Mouse (Mus musculus): Measurements from ENCODE around the gene Vmn2r101.

Gene Vmn2r101

GRCm38 (mm10) chr17:19576927-19577326, at the start of gene Vmn2r101:
Vmn2r101 (plus strand) TSS chr17:19577227.
- DNase-seq (ENCODE audit: low read depth), result no peak

DNA sequence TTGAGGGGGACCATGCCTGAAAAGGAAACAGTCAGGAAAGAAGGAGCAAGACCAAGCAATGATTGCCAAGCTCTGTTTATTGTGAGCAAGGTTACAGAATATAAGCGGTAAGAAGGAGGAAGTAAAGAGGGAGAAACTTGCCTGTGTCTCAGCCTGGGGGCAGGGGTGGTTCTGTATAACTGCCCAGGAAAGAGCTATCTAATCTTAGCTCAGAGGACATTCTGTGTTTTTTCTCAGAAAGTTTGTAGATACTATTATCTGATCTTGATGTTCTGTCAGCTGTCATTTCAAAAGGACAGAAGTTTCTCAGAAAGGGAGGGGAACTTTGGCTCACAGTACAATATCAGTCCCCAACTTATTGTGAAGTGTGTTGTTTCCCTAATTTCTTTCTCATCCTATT, 52.3 kb downstream of the Vmn2r101 start:
- no peak for DNase-seq (ENCODE audit: low read depth)

GRCm38 (mm10) chr17:19658447-19658846, 81.4 kb downstream of the Vmn2r101 start:
- no peak for DNase-seq (ENCODE audit: low read depth)

GRCm38 (mm10) chr17:19660028-19660427, 83.0 kb downstream of the Vmn2r101 start, which contains the start of gene Vmn2r102:
Vmn2r102 (plus strand) TSS chr17:19660328.
- no peak for DNase-seq (ENCODE audit: low read depth)
